Mouse (Mus musculus): ENCODE results near the gene Tcea2. TPM values are rescaled to one million over a fixed set of nuclear protein-coding genes. Genes with fewer than 3 reads are reported as not detected.

The Tcea2 gene
- polyA plus RNA-seq, 1 experiment from 2014 or later, result 33.9 TPM

DNA sequence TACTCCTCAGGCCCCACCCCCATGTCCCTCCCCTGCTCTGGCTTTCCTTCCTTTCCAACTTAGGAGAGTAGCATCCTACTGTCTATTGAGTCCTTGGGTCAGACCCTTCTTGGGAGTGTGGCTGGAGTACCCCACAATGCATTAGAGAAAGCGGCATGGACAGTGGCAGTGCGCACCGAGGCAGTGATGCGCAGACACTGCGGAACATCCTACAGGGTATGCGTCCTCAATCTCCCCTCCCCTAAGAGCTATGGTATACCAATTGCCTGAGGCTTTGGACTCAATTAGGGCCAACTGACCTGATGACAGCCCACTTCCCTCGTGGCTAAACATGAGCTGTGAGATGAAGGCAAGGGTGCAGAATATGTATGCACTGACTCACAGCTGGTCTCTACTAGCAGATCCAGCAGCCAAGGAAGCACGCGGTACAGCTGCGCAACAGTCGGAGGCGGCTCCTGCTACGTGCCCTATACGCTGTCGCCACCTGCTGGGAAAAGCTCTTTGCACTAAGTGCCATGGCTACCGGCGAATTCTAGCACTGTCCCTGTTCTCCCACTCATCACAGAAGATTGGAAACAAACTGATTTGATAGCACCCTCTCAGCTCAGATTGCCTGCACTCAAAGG is 21.1 kb upstream of the Tcea2 start:
- H3K27me3 ChIP-seq, result no peaks in the 10 kb centered on the region

DNA sequence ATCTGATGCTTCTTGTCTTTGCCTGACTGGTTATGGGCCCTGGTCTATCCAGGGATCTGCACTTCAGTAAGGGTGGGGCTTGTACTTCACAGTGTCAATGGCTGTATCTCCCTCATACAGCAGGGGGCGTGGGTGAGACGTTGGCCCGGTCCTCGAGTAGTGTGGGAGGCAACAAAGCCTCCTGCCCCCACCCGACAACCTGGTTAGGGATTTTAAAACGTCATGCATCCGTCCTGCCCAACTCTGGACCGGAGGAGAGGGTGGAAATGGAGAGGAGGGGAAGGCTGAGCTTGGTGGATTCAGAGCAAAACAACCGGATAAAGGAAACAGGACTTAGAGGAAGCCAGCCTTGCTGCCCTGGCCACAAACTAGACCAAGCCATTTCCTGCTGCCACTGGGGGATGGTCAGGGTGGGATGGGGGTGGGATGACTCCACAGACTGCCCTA is 20.5 kb upstream of the Tcea2 start:
- H3K4me3 ChIP-seq, result no peak overlapping the region
- H3K27ac ChIP-seq (replicated peaks), result no peak overlapping the region
- WGBS, result 13% methylated on average over 9 of the region's 9 CpGs
- peaks cover 8% of the 10 kb centered on the region for H3K4me1 ChIP-seq (replicated peaks)
- H3K4me2 ChIP-seq, result no peak overlapping the region
- peak; percentile 82; the same call in 1 of the 2 replicates for ATAC-seq (ENCODE audit: low read depth)
- peaks cover 38% of the 10 kb centered on the region for H3K36me3 ChIP-seq
- H3K27me3 ChIP-seq, result no peaks in the 10 kb centered on the region
- no peak overlapping the region for H3K9ac ChIP-seq
- no peaks in the 10 kb centered on the region for H3K9me3 ChIP-seq

More for the DNA sequence above, 21.1 kb upstream of the Tcea2 start:
- H3K4me3 ChIP-seq, result no peak overlapping the region
- no peaks in the 10 kb centered on the region for H3K9me3 ChIP-seq
- no peak overlapping the region for H3K27ac ChIP-seq (replicated peaks)
- WGBS, result 31% methylated on average over 17 of the region's 17 CpGs
- no peak overlapping the region for H3K9ac ChIP-seq
- peak; percentile 62 for ATAC-seq (ENCODE audit: low read depth)
- H3K4me2 ChIP-seq, result no peak overlapping the region
- peaks cover 8% of the 10 kb centered on the region for H3K4me1 ChIP-seq (replicated peaks)
- peaks cover 44% of the 10 kb centered on the region for H3K36me3 ChIP-seq

DNA sequence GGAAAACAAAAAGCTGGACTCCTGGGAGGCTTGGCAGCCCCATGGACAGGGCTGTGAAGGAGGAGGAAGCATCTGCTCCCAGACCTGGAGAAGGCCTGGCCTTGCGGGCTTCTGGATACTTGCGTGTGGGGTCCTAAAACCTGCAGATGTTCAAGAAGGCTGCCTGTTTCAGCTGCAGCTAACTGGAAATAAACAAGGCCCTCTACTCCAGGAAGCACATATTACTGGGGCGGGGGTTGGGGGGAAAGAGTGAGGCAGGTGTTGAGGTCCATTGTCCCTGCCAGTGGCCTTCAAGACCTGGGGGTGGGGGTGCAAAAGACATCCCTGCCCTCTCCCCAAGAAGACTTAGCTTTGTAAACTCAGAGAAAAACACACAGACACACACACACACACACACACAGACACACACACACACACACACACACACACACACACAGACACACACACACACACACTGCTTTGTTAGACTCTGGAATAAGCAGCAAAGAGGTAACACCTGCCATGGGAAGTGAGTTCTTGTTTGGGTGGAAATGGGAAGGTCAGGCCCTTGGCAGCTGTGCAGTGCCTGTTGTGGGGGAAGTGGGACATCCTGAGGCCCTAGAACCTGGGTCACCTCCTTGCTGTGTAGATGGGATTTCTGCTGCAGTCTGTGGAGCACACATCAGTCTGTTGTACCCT is 17.4 kb upstream of the Tcea2 start:
- Histone ChIP-seq H3K9ac (no peak overlapping the region), H3K4me1 (replicated peaks) (peaks cover 8% of the 10 kb centered on the region), H3K9me3 (no peaks in the 10 kb centered on the region), H3K27ac (replicated peaks) (peak overlapping the region; percentile 14; the same call in 1 of the 2 replicates), H3K4me3 (no peak overlapping the region), H3K27me3 (peaks cover 5% of the 10 kb centered on the region), H3K4me2 (no peak overlapping the region), H3K36me3 (0 out of 2 replicates have a peak, but pooled peaks cover 7% of the 10 kb centered on the region)
- WGBS, result 78% methylated on average over 3 of the region's 3 CpGs
- no peak for ATAC-seq (ENCODE audit: low read depth)

DNA sequence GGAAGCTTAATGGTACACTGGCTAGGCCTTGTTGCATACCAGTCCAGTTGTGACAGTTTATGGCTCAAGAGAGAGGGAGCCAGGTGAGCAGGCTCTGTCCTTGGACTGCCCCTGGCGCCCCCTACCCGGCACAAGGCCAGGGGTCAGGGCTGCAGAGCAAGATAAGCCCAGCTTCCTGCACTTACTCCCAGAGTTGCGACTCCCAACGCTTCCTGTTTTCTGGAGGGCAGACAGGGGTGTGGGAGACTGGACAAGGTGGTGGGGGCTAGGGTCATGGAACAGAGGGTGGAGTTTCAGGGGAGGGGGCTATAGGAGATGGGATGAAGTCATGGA is 16.8 kb upstream of the Tcea2 start:
- WGBS, result 40% methylated on average over 4 of the region's 4 CpGs
- H3K9ac ChIP-seq, result no peak overlapping the region
- H3K27me3 ChIP-seq, result peaks cover 10% of the 10 kb centered on the region
- H3K4me3 ChIP-seq, result no peak overlapping the region
- H3K36me3 ChIP-seq, result 0 out of 2 replicates have a peak, but pooled peaks cover 4% of the 10 kb centered on the region
- no peak overlapping the region for H3K4me2 ChIP-seq
- no peak for ATAC-seq (ENCODE audit: low read depth)
- H3K9me3 ChIP-seq, result no peaks in the 10 kb centered on the region
- H3K27ac ChIP-seq (replicated peaks), result peak overlapping the region; percentile 14; the same call in 1 of the 2 replicates
- H3K4me1 ChIP-seq (replicated peaks), result peaks cover 8% of the 10 kb centered on the region

DNA sequence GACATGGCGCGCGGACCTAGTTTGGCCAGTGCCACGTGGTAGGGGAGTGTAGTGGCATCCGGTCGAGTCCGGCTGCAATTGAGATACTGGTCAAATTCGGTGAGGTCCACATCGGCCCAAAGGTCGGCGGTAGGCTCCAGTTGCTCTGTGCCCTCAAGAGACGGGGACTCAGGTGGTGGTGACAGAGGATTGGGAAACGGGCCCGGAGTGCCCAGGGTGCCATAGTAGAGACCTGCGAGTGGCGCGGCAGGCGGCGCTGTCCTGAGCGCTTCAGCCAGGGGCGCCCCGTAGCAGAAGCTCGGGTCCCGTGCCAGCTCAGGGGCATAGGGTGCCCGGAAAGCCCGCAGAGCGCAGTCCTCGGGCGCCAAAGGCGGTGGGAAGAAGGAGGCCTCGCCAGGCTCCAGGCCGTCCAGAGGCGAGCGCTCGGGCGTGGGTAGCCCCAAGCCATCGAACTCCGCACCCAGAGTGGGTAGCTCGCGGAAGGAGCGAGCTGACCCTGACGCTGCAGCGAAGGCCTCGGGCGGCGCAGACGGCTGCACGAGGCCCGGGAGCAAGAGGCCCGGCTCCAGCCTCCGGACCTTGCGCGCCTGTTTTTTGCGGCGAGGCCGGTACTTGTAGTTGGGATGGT is 9.7 kb upstream of the Tcea2 start:
- Histone ChIP-seq H3K9me3 (no peaks in the 10 kb centered on the region), H3K27ac (replicated peaks) (0 out of 2 replicates have a peak overlapping the region, but pooled peaks have one; percentile 23), H3K4me1 (replicated peaks) (peaks cover 31% of the 10 kb centered on the region), H3K9ac (peak overlapping the region; percentile 65), H3K4me3 (peak overlapping the region; percentile 41), H3K36me3 (no peaks in the 10 kb centered on the region), H3K27me3 (peaks cover 66% of the 10 kb centered on the region), H3K4me2 (peak overlapping the region; percentile 62)
- WGBS, result 3% methylated on average over 56 of the region's 56 CpGs
- ATAC-seq (ENCODE audit: low read depth), result no peak

DNA sequence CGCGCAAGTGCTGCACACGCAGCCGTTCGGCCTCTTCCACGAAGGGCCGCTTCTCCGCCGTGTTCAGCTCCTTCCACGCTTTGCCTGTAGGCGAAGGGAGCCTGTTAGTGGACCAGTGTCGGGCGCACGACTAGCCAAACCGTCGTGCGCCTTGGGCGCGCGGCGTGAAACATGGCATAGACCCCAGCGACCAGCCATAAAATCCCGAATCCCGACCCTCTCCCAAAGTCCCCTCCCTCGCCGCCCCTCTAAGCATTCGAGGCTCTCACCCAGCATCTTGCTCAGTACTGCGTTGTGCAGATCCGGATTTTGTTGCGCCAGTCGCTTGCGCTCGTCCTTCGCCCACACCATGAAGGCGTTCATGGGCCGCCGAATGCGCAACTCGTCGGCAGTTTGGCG is 9.2 kb upstream of the Tcea2 start:
- Histone ChIP-seq H3K9me3 (no peaks in the 10 kb centered on the region), H3K9ac (peak overlapping the region; percentile 65), H3K27me3 (peaks cover 66% of the 10 kb centered on the region), H3K27ac (replicated peaks) (peak overlapping the region; percentile 23; the same call in 1 of the 2 replicates), H3K36me3 (no peaks in the 10 kb centered on the region), H3K4me1 (replicated peaks) (peaks cover 37% of the 10 kb centered on the region), H3K4me3 (peak overlapping the region; percentile 41), H3K4me2 (peak overlapping the region; percentile 62)
- ATAC-seq (ENCODE audit: low read depth), result no peak
- WGBS, result under 1% methylated on average over 41 of the region's 41 CpGs

DNA sequence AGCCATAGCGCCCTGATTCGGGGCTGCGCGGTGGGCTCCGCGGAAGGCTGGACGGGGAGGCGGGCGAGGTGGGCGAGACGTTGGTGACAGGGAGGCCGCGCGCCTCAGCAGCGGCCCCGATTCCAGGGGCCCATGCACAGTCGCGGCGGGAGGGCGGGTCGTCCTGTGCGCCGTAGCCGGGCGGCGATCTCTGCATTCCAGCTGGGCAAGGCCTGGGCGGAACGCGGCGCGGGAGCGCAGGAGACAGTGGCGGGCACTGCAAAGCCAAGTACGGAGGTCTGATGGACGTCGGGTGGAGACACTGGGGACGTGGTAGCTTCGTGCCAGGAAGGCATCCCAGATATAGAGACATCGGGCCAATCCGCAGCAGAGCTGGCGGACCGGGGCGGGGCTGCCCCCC is 8.8 kb upstream of the Tcea2 start, which contains the start of gene Sox18:
Sox18 (minus strand) TSS at position 315 of the 400 bp plus-strand sequence.
- H3K27me3 ChIP-seq, result peaks cover 66% of the 10 kb centered on the region
- H3K9me3 ChIP-seq, result no peaks in the 10 kb centered on the region
- ATAC-seq (ENCODE audit: low read depth), result no peak
- peak within 1 kb of the TSS; percentile 65 for H3K9ac ChIP-seq
- no peaks in the 10 kb centered on the region for H3K36me3 ChIP-seq
- peak within 1 kb of the TSS; percentile 23; the same call in 1 of the 2 replicates for H3K27ac ChIP-seq (replicated peaks)
- peak within 1 kb of the TSS; percentile 41 for H3K4me3 ChIP-seq
- peaks cover 39% of the 10 kb centered on the region for H3K4me1 ChIP-seq (replicated peaks)
- under 1% methylated on average over 43 of the region's 43 CpGs for WGBS
- peak within 1 kb of the TSS; percentile 62 for H3K4me2 ChIP-seq

DNA sequence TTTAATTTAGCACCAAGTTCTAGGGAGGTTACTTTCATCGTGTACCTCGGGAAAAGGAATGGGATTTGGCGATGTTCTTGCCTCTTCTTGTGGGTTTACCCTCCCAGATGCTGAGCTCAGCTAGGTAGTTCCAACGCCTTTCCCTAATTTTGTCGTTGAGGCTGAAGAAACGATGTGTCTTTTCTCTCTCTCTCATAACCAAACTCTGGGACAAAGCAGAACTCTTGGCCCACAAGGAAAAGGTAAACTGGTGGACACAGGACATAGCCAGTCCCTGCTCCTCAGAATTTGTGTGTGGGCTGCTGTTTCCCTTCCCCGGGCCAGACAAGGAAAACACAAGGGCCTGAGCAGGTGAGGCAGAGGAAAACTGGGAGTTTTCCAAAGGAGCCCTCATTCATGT is 8.1 kb upstream of the Tcea2 start:
- Histone ChIP-seq H3K4me1 (replicated peaks) (peaks cover 42% of the 10 kb centered on the region), H3K4me2 (0 out of 2 replicates have a peak overlapping the region, but pooled peaks have one; percentile 62), H3K9me3 (no peaks in the 10 kb centered on the region), H3K4me3 (no peak overlapping the region), H3K27ac (replicated peaks) (no peak overlapping the region), H3K36me3 (no peaks in the 10 kb centered on the region), H3K9ac (no peak overlapping the region), H3K27me3 (peaks cover 66% of the 10 kb centered on the region)
- ATAC-seq (ENCODE audit: low read depth), result no peak
- WGBS, result 32% methylated on average over 7 of the region's 7 CpGs

DNA sequence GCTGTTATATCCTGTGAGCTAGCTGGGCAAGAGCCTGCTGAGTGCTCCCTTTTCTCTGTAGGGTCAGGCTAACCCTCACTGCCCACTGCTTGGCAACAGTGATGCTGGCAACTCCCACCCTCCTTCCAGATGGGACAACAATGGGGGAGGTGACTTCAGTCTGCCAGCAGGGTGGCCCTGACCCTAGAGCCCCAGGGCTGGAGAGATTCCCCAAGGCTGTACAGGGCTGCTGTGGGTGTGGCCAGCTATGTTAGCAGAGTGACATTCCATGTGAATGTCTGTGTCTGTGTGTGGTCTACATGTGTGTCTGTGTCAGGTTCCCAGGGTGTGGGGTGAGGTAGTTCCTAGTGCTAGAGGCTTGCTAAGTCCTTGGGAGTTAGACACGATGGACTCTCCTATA is 6.6 kb upstream of the Tcea2 start:
- no peaks in the 10 kb centered on the region for H3K36me3 ChIP-seq
- H3K4me1 ChIP-seq (replicated peaks), result peaks cover 44% of the 10 kb centered on the region
- no peak for ATAC-seq (ENCODE audit: low read depth)
- peaks cover 53% of the 10 kb centered on the region for H3K27me3 ChIP-seq
- 0 out of 2 replicates have a peak overlapping the region, but pooled peaks have one; percentile 18 for H3K27ac ChIP-seq (replicated peaks)
- no peak overlapping the region for H3K4me2 ChIP-seq
- no peak overlapping the region for H3K4me3 ChIP-seq
- H3K9me3 ChIP-seq, result no peaks in the 10 kb centered on the region
- no peak overlapping the region for H3K9ac ChIP-seq
- WGBS, result 52% methylated on average over 1 of the region's 1 CpGs

DNA sequence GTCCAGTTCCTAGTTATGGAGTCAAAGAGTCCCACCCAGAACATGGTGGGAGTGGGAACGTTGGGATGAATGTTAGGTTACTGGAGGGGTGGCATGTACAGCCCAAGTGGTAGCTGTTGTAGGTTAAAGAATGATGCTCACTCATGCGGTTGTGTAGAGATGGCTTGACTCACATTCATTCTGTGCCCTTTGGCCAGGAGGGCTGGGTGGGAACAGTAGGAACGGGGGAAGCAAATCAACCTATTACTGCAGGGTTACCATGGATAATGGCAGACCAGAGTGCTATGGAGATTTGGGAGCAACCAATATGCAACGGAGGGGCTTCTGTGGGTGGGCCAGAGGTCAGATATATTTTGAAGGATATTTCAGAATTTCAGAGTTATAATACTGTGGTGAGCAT is 5.2 kb upstream of the Tcea2 start:
- Histone ChIP-seq H3K4me3 (no peak overlapping the region), H3K9me3 (no peaks in the 10 kb centered on the region), H3K4me2 (no peak overlapping the region), H3K9ac (no peak overlapping the region), H3K27ac (replicated peaks) (no peak overlapping the region), H3K36me3 (no peaks in the 10 kb centered on the region), H3K4me1 (replicated peaks) (peaks cover 51% of the 10 kb centered on the region), H3K27me3 (peaks cover 39% of the 10 kb centered on the region)
- no peak for ATAC-seq (ENCODE audit: low read depth)
- 82% methylated on average over 4 of the region's 4 CpGs for WGBS

DNA sequence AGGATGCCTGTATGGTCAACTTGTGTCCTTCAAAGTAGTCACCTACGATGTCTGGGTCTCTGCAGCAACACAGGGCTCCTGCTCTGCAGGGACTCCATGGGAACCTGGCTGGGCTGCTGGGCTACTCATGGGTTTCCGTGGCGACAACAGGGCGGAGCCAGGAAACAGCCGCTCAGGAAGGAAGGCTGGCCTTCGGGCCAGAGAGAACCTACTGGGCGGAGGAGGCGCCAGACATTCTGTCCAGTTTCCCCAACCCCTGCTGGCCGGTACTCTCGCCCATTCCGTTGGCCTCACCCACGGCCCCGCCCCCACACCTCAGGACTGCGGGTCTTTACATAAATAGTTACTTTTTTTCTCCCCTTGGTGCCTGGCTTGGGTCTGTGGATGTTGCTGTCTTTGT is 4.7 kb upstream of the Tcea2 start:
- no peaks in the 10 kb centered on the region for H3K9me3 ChIP-seq
- 0 out of 2 replicates have a peak overlapping the region, but pooled peaks have one; percentile 1 for H3K4me3 ChIP-seq
- H3K4me2 ChIP-seq, result peak overlapping the region; percentile 44
- H3K27ac ChIP-seq (replicated peaks), result peak overlapping the region; percentile 62
- 3% methylated on average over 14 of the region's 14 CpGs for WGBS
- peaks cover 48% of the 10 kb centered on the region for H3K4me1 ChIP-seq (replicated peaks)
- no peak for ATAC-seq (ENCODE audit: low read depth)
- H3K27me3 ChIP-seq, result peaks cover 34% of the 10 kb centered on the region
- H3K36me3 ChIP-seq, result no peaks in the 10 kb centered on the region
- H3K9ac ChIP-seq, result peak overlapping the region; percentile 17; the same call in 1 of the 2 replicates

DNA sequence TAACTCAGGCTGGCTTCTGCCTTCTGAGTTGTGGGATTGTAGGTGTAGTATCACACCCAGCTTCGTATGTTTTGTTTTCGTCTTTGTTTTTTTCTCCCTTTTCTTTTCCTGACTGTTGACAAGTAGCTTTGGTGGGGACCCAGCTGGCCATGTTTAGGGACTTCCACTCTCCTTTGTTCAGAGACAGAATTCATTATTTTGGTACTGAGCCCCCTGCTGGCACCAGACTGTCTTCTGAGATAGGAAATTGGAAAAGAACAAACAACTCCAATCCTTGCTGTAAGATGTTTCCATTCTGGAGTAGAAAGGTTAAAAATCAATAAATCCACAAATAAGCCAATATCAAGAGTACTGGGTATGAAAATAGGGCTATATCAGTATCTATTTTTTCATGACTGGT is 3.7 kb upstream of the Tcea2 start:
- Histone ChIP-seq H3K27ac (replicated peaks) (peak overlapping the region; percentile 62), H3K9ac (no peak overlapping the region), H3K36me3 (no peaks in the 10 kb centered on the region), H3K9me3 (no peaks in the 10 kb centered on the region), H3K4me2 (no peak overlapping the region), H3K4me1 (replicated peaks) (peaks cover 48% of the 10 kb centered on the region), H3K4me3 (no peak overlapping the region), H3K27me3 (peaks cover 24% of the 10 kb centered on the region)
- ATAC-seq (ENCODE audit: low read depth), result no peak
- 43% methylated on average over 2 of the region's 2 CpGs for WGBS
